Comparison of ENCODE assay signal across 28 mouse cellular contexts in genomic region chr11:109489763-109490162, GRCm38 (mm10).
"Had no signal": no experiment of that assay in that cellular context is flagged by ENCODE, and none has a peak within 500 bp of the region (broad histone marks: within the 10 kb centered on the region; RNA-seq: fewer than 3 reads in every experiment).

No protein-coding gene starts in this region.

- H3K9me3 ChIP-seq: embryonic facial prominence, embryonic 12.5 days; embryonic facial prominence, embryonic 13.5 days; embryonic facial prominence, embryonic 15.5 days; forebrain, embryonic 10.5 days; forebrain, embryonic 12.5 days; forebrain, embryonic 13.5 days; forebrain, embryonic 15.5 days; heart, embryonic 10.5 days had no signal

- H3K4me2 ChIP-seq: embryonic facial prominence, embryonic 12.5 days; embryonic facial prominence, embryonic 13.5 days; embryonic facial prominence, embryonic 15.5 days; forebrain, embryonic 12.5 days; forebrain, embryonic 13.5 days; forebrain, embryonic 15.5 days had no signal

- H3K27me3 ChIP-seq: embryonic facial prominence, embryonic 12.5 days; embryonic facial prominence, embryonic 13.5 days; embryonic facial prominence, embryonic 15.5 days; forebrain, embryonic 12.5 days; forebrain, embryonic 13.5 days; forebrain, embryonic 15.5 days had no signal

- ATAC-seq: forebrain, embryonic 13.5 days; forebrain, embryonic 14.5 days; forebrain, embryonic 15.5 days; forebrain, embryonic 16.5 days; forebrain, postnatal 0 days had no signal

- H3K9ac ChIP-seq: embryonic facial prominence, embryonic 12.5 days; embryonic facial prominence, embryonic 13.5 days; embryonic facial prominence, embryonic 15.5 days; forebrain, embryonic 12.5 days; forebrain, embryonic 13.5 days; forebrain, embryonic 15.5 days; forebrain, postnatal 0 days had no signal

- H3K4me1 ChIP-seq: embryonic facial prominence, embryonic 12.5 days; embryonic facial prominence, embryonic 13.5 days; embryonic facial prominence, embryonic 15.5 days; forebrain, embryonic 12.5 days; forebrain, embryonic 13.5 days; forebrain, embryonic 15.5 days had no signal

- H3K36me3 ChIP-seq: embryonic facial prominence, embryonic 12.5 days; embryonic facial prominence, embryonic 13.5 days; embryonic facial prominence, embryonic 15.5 days; forebrain, embryonic 10.5 days; forebrain, embryonic 12.5 days; forebrain, embryonic 15.5 days; heart, embryonic 10.5 days had no signal

- H3K27ac ChIP-seq: embryonic facial prominence, embryonic 12.5 days; embryonic facial prominence, embryonic 13.5 days; embryonic facial prominence, embryonic 15.5 days; forebrain, embryonic 10.5 days; forebrain, embryonic 12.5 days; forebrain, embryonic 13.5 days; forebrain, embryonic 15.5 days; gastrocnemius, adult 2 months; heart, adult 2 months; heart, embryonic 10.5 days had no signal

- DNase-seq: cerebellum, adult 8-10 months; cerebellum, adult 9-10 months; cerebellum, adult 9-11 months; cerebellum, postnatal 10 days; cerebellum, postnatal 14 days; cerebellum, postnatal 25 days; cerebellum, postnatal 36 days; embryo, embryonic 11 days; forebrain, postnatal 0 days; gastrocnemius, adult 2 months; gastrocnemius, postnatal 10 days; gastrocnemius, postnatal 14 days; gastrocnemius, postnatal 25 days; gastrocnemius, postnatal 36 days; heart, adult 11 months; heart, adult 18-20 months; heart, adult 2 months had no signal

- H3K4me3 ChIP-seq: embryonic facial prominence, embryonic 12.5 days; embryonic facial prominence, embryonic 13.5 days; embryonic facial prominence, embryonic 15.5 days; erythroblast, embryonic 14.5 days; forebrain, embryonic 10.5 days; forebrain, embryonic 12.5 days; forebrain, embryonic 13.5 days; forebrain, embryonic 15.5 days; gastrocnemius, adult 2 months; heart, adult 2 months; heart, embryonic 10.5 days had no signal
